Mouse (Mus musculus): ENCODE data around the gene Ralgps1.

DNA sequence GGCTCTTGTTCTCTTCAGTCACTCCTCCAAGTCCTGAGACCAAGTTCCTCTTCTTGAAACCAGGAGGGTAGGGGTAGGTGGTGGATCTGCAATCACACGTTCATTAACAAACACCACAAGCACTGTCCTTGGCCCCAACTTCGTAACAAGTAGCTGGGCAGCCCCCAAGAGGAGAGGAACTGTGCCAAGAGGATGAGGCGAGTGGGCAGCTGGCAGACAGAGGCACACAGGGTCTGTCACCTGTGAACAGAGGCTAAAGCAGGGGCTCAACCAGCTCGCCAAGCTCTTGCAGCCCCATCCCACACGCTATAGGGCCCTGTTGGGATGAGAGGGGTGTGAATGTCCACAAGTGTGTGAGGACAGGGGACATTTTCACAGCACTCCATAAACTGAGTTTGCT is 24.5 kb downstream of the Ralgps1 start:
- TF ChIP-seq POLR2A (IDR thresholded peaks at IDR 0.05; ENCODE audit: borderline replicate concordance, extremely low read depth, low read depth, low read length) (no peak), CTCF (IDR thresholded peaks at IDR 0.05; ENCODE audit: insufficient read depth, low read length) (no peak)

Data from lung, adult 2 months (tissue).